Mouse (Mus musculus) C2C12 (cell line): Measurements from ENCODE around the gene Metap1d. TPM values are rescaled to one million over a fixed set of nuclear protein-coding genes. Genes with fewer than 3 reads are reported as not detected.

Experiments used
- H3K27me3 ChIP-seq: one replicate; pipeline ENCODE4 v1.6.1; 2011; ENCODE audit not compliant: control insufficient read depth, insufficient read depth, insufficient read length
- H3K36me3 ChIP-seq: one replicate; pipeline ENCODE4 v1.6.1; 2011; ENCODE audit not compliant: control insufficient read depth, insufficient read depth
- H3K4me3 ChIP-seq: one replicate; pipeline ENCODE4 v1.5.1; 2011; ENCODE audit warnings: mild to moderate bottlenecking, control low read depth; ENCODE audit not compliant: poor library complexity, insufficient read depth, severe bottlenecking
- H3K79me2 ChIP-seq: one replicate; pipeline ENCODE4 v1.6.1; 2011; ENCODE audit not compliant: control insufficient read depth, insufficient read depth
- H3K79me3 ChIP-seq: one replicate; pipeline ENCODE4 v1.6.1; 2011; ENCODE audit warnings: low read depth, control low read depth
- H3ac ChIP-seq: one replicate; pipeline ENCODE3; 2011; ENCODE audit warnings: low read depth; ENCODE audit not compliant: control insufficient read depth, insufficient read length
- CEBPB ChIP-seq: IDR thresholded peaks from one replicate; pipeline ENCODE4 v1.6.1; 2011; ENCODE audit warnings: low read depth, mild to moderate bottlenecking, control low read depth, moderate library complexity
- CTCF ChIP-seq: IDR thresholded peaks from one replicate; pipeline ENCODE4 v1.5.1; 2011; ENCODE audit not compliant: control insufficient read depth, insufficient read depth, insufficient read length
- FOSL1 ChIP-seq: IDR thresholded peaks from one replicate; pipeline ENCODE4 v1.8.0; 2011; ENCODE audit warnings: mild to moderate bottlenecking, low read length; ENCODE audit not compliant: poor library complexity, insufficient read depth, severe bottlenecking
- MAX ChIP-seq: IDR thresholded peaks from one replicate; pipeline ENCODE4 v1.6.1; 2011; ENCODE audit warnings: mild to moderate bottlenecking, control low read depth
- MYOD1 ChIP-seq: IDR thresholded peaks from one replicate; pipeline ENCODE4 v1.6.1; 2011; ENCODE audit warnings: low read depth; ENCODE audit not compliant: control insufficient read depth, insufficient read length
- MYOG ChIP-seq: IDR thresholded peaks from one replicate; pipeline ENCODE4 v1.6.1; 2011; ENCODE audit not compliant: control insufficient read depth, insufficient read length; ENCODE audit errors: extremely low read depth
- USF1 ChIP-seq: IDR thresholded peaks from one replicate; pipeline ENCODE4 v1.6.1; 2011; ENCODE audit warnings: low read depth, mild to moderate bottlenecking, control low read depth, moderate library complexity
- polyA plus RNA-seq: library from polyadenylated mRNA; unstranded; fragments of >200 nt; fragmentation: generic; extraction: Trizol; gene quantifications from one replicate; pipeline ENCODE4 v1.2.1, GENCODE M21; 2012; ENCODE audit warnings: missing spikeins

The Metap1d gene
- polyA plus RNA-seq, 1 experiment: 10.2 TPM

DNA sequence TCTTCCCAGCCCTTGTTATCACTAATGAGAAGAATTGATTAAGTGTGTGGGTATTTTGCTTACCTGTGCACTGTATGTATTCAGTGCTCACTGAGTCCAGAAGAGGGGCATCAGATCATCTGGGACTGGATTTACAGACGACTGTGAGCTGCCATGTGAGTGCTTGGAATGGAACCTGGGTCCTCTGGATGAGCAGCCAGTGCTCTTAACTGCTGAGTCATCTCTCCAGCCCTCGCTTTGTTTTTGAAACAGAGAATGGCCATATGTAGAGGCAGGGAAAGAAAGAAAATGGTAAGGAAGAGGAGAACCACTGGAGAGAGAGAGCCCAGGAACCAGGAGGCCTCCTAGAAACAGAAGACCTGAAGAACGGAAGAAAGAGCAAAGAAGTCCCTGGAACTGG lies 9.5 kb downstream of the Metap1d start:
- no peak for TF ChIP-seq FOSL1
- no peak for TF ChIP-seq CTCF
- TF ChIP-seq USF1: no peak
- no peak for TF ChIP-seq MYOD1
- no peak for TF ChIP-seq MYOG
- TF ChIP-seq MAX: no peak
- TF ChIP-seq CEBPB: no peak
- Histone ChIP-seq H3K79me3 (peaks cover 2% of the 10 kb centered on the region), H3K4me3 (no peak overlapping the region), H3K36me3 (peaks cover 3% of the 10 kb centered on the region), H3K79me2 (peaks cover 6% of the 10 kb centered on the region), H3K27me3 (no peaks in the 10 kb centered on the region), H3ac (no peak overlapping the region)

DNA sequence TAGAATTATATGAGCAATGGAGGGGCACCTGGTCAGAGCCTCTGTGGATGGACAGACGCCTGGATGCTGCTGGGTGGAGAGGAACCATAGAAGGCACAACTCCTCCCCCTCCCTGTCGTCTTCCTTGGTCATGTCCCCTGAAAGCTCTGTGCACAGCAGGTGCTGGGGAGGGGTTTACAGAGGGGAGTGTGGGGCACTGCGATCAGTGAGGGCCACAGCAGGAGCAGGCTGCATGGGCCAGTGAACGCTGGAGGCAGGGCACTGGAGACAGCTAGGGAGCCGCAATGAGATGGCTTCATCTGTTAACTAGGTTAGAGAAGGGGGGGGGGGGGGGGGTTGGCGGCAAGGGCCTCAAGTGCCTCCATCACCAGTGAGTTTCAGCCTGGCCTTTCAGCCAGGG lies 13.0 kb downstream of the Metap1d start:
- Histone ChIP-seq H3K79me3 (no peaks in the 10 kb centered on the region), H3ac (no peak overlapping the region), H3K36me3 (peaks cover 3% of the 10 kb centered on the region), H3K4me3 (no peak overlapping the region), H3K27me3 (no peaks in the 10 kb centered on the region), H3K79me2 (peaks cover 6% of the 10 kb centered on the region)
- TF ChIP-seq CTCF (no peak), USF1 (no peak), FOSL1 (no peak), MYOG (no peak), MAX (no peak), CEBPB (no peak), MYOD1 (no peak)

DNA sequence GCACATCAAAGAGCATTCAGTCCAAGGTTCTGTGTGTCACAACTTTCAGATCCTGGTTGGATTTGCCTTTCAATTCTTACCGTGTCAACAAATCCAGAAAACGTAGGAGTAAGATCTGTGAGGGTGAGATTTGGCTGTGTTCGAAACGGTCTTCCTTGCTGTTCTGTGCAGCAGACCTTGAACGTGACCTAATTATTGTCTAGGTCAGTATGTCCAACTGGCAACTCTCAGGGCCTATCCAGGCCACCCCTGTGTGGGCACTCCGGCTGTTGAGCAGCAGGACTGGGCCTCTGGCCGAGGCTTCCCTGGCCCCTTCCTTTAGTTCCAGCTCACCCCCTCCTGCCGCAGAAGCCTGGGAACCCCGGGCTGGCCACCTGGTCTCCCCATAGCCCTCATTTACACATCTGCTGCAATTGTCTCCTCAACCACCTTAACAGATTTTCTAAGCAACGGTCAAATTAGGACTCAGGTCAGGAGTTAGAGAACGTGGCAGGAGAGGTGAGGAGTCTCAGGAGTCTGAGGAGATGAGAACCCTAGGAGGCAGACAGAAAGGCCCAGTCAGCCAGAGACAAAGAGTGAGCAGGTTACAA lies 13.9 kb downstream of the Metap1d start:
- peaks cover under 1% of the 10 kb centered on the region for H3K79me2 ChIP-seq
- H3K79me3 ChIP-seq: no peaks in the 10 kb centered on the region
- peaks cover 3% of the 10 kb centered on the region for H3K36me3 ChIP-seq
- no peaks in the 10 kb centered on the region for H3K27me3 ChIP-seq
- TF ChIP-seq CTCF (no peak), MYOG (no peak), USF1 (no peak), CEBPB (no peak), FOSL1 (no peak), MYOD1 (no peak), MAX (no peak)
- no peak overlapping the region for H3K4me3 ChIP-seq
- H3ac ChIP-seq: no peak overlapping the region

DNA sequence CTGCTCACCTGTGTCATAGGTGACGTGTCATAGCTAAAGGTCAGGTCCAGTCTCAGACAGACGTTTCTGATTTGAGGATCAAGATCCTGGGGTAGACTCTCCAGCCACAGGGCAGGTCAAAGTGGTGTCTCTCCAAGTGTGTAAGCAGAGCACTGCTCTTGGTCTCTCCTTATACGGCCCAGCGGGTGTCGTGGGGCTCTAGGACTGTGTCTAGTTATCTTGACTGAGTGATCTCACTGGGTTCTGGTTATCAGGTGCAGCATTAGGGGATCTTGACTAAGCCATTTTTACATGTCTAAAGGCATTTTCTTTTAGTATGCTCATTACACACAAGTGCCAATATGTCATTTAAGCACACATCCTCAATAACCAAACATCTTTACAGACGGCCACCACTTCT lies 18.0 kb downstream of the Metap1d start:
- H3K27me3 ChIP-seq: no peaks in the 10 kb centered on the region

DNA sequence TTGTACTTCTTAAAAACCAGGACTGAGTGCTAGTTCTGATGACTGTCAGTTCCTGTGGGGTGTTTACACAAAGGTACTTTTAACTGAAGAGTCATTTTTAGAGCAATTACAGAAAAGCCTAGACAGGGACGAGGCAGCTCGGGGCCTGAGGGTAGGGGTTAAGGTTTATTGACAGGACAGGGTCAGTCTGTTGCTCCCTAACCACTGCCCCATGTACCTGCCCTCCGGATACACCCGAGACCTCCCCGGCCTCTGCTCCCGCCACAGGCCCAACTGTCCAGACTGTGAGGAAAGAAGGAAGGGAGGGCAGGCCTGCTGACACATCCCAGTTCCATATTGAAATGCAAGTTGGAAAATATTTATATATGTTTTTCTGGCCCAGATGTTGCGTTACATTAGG lies 20.8 kb downstream of the Metap1d start:
- Histone ChIP-seq H3K27me3 (no peaks in the 10 kb centered on the region), H3ac (no peak overlapping the region), H3K79me3 (no peaks in the 10 kb centered on the region), H3K4me3 (no peak overlapping the region), H3K79me2 (no peaks in the 10 kb centered on the region), H3K36me3 (no peaks in the 10 kb centered on the region)
- TF ChIP-seq MAX (no peak), FOSL1 (no peak), USF1 (no peak), CEBPB (no peak), CTCF (no peak), MYOG (no peak), MYOD1 (no peak)

More for the DNA sequence above, 18.0 kb downstream of the Metap1d start:
- Histone ChIP-seq H3K79me3 (no peaks in the 10 kb centered on the region), H3K4me3 (no peak overlapping the region), H3K79me2 (no peaks in the 10 kb centered on the region), H3ac (no peak overlapping the region), H3K36me3 (no peaks in the 10 kb centered on the region)
- TF ChIP-seq CTCF (no peak), USF1 (no peak), MAX (no peak)

DNA sequence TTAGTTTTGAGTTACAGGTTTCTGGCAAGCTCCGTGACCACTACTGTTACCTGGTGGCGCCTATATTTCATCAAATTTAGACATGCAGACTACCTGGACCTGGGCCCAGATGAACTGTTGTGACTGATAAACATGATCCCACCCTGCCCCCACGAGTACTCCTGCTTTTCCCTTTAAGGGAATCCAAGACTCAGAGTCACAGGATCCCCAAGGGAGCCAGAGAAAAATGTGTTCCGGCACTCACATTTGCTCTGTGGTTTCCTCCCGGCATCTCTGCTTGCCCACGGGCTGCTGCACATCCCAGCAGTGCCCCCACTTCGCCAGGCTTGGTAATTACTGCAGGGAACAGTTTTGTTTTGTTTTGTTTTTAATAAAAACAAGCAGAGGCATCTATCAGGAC lies 21.3 kb downstream of the Metap1d start:
- Histone ChIP-seq H3K4me3 (no peak overlapping the region), H3K36me3 (no peaks in the 10 kb centered on the region), H3K79me3 (no peaks in the 10 kb centered on the region), H3ac (no peak overlapping the region), H3K79me2 (no peaks in the 10 kb centered on the region), H3K27me3 (no peaks in the 10 kb centered on the region)
- TF ChIP-seq MYOD1 (peak; percentile 10), CEBPB (no peak), MAX (no peak), USF1 (no peak), FOSL1 (no peak), CTCF (no peak)
